Mouse (Mus musculus): ENCODE results near the gene Dnajb2. TPM values are rescaled to one million over a fixed set of nuclear protein-coding genes. Genes with fewer than 3 reads are reported as not detected.

Gene Dnajb2
- 44.5 and 49.5 TPM in 2 replicates for polyA plus RNA-seq (2015; fragmentation: Nextera tagmentation; extraction: Ambion mirVana)

- peaks cover 13% of the 10 kb centered on the region for H3K4me1 ChIP-seq
- peak; percentile 83 for ATAC-seq (ENCODE audit: insufficient number of reproducible peaks, low FRiP score, low TSS enrichment, low read depth)
- H3K9me3 ChIP-seq = no peaks in the 10 kb centered on the region
- H3K36me3 ChIP-seq = peaks cover 17% of the 10 kb centered on the region
- H3K27me3 ChIP-seq = no peaks in the 10 kb centered on the region
- H3K4me3 ChIP-seq = peak within 1 kb of the TSS; percentile 80
- under 1% methylated on average over 61 of the region's 64 CpGs for WGBS
- peak within 1 kb of the TSS; percentile 92 for H3K4me2 ChIP-seq
- peak within 1 kb of the TSS; percentile 75 for H3K9ac ChIP-seq
- H3K27ac ChIP-seq = peak within 1 kb of the TSS; percentile 88
Observed at GRCm38 (mm10) chr1:75236117-75237050, at the start of gene Dnajb2. TSS of gene Dnajb2 (plus strand) at chr1:75236406.

- no peaks in the 10 kb centered on the region for H3K9me3 ChIP-seq
- H3K4me3 ChIP-seq = no peak overlapping the region
- H3K4me2 ChIP-seq = no peak overlapping the region
- ATAC-seq (ENCODE audit: insufficient number of reproducible peaks, low FRiP score, low TSS enrichment, low read depth) = no peak
- no peak overlapping the region for H3K27ac ChIP-seq
- H3K36me3 ChIP-seq = peaks cover 60% of the 10 kb centered on the region
- peaks cover 14% of the 10 kb centered on the region for H3K4me1 ChIP-seq
- no peak overlapping the region for H3K9ac ChIP-seq
- H3K27me3 ChIP-seq = no peaks in the 10 kb centered on the region
Observed at GRCm38 (mm10) chr1:75187126-75187525, 49.1 kb upstream of the Dnajb2 start.

GRCm38 (mm10) chr1:75187914-75188483 is 48.2 kb upstream of the Dnajb2 start:
- H3K4me3 ChIP-seq = no peak overlapping the region
- no peak overlapping the region for H3K27ac ChIP-seq
- H3K4me2 ChIP-seq = no peak overlapping the region
- H3K36me3 ChIP-seq = peaks cover 52% of the 10 kb centered on the region
- 84% methylated on average over 2 of the region's 2 CpGs for WGBS
- no peak for ATAC-seq (ENCODE audit: insufficient number of reproducible peaks, low FRiP score, low TSS enrichment, low read depth)
- peaks cover 16% of the 10 kb centered on the region for H3K4me1 ChIP-seq
- no peak overlapping the region for H3K9ac ChIP-seq
- no peaks in the 10 kb centered on the region for H3K9me3 ChIP-seq
- H3K27me3 ChIP-seq = no peaks in the 10 kb centered on the region

- Histone ChIP-seq H3K4me3 (no peak overlapping the region), H3K36me3 (peaks cover 38% of the 10 kb centered on the region), H3K4me1 (peaks cover 22% of the 10 kb centered on the region), H3K9me3 (no peaks in the 10 kb centered on the region), H3K9ac (no peak overlapping the region), H3K4me2 (peak overlapping the region; percentile 86; the same call in 1 of the 2 replicates), H3K27me3 (no peaks in the 10 kb centered on the region), H3K27ac (no peak overlapping the region)
- WGBS = 57% methylated on average over 2 of the region's 2 CpGs
- ATAC-seq (ENCODE audit: insufficient number of reproducible peaks, low FRiP score, low TSS enrichment, low read depth) = no peak
Observed at GRCm38 (mm10) chr1:75190577-75190976, 45.6 kb upstream of the Dnajb2 start.

- no peak for ATAC-seq (ENCODE audit: insufficient number of reproducible peaks, low FRiP score, low TSS enrichment, low read depth)
- no peaks in the 10 kb centered on the region for H3K9me3 ChIP-seq
- peak overlapping the region; percentile 94 for H3K27ac ChIP-seq
- peaks cover 38% of the 10 kb centered on the region for H3K36me3 ChIP-seq
- H3K9ac ChIP-seq = peak overlapping the region; percentile 85
- H3K4me3 ChIP-seq = peak overlapping the region; percentile 79
- no peaks in the 10 kb centered on the region for H3K27me3 ChIP-seq
- WGBS = 38% methylated on average over 5 of the region's 5 CpGs
- H3K4me1 ChIP-seq = peaks cover 22% of the 10 kb centered on the region
- H3K4me2 ChIP-seq = peak overlapping the region; percentile 86
Observed at GRCm38 (mm10) chr1:75191258-75191621, 45.0 kb upstream of the Dnajb2 start.

- Histone ChIP-seq H3K36me3 (peaks cover 38% of the 10 kb centered on the region), H3K4me3 (peak within 1 kb of the TSS; percentile 79), H3K27me3 (no peaks in the 10 kb centered on the region), H3K4me2 (peak within 1 kb of the TSS; percentile 86), H3K27ac (peak within 1 kb of the TSS; percentile 94), H3K9ac (peak within 1 kb of the TSS; percentile 85), H3K9me3 (no peaks in the 10 kb centered on the region), H3K4me1 (peaks cover 22% of the 10 kb centered on the region)
- under 1% methylated on average over 55 of the region's 56 CpGs for WGBS
- peak; percentile 98 for ATAC-seq (ENCODE audit: insufficient number of reproducible peaks, low FRiP score, low TSS enrichment, low read depth)
Observed at GRCm38 (mm10) chr1:75191622-75192402, 44.4 kb upstream of the Dnajb2 start, which contains the start of the genes Ankzf1 and Atg9a. TSS of gene Ankzf1 (plus strand) at chr1:75192151. TSS of gene Atg9a (minus strand) at chr1:75192196.

- Histone ChIP-seq H3K27ac (peak overlapping the region; percentile 94), H3K9me3 (no peaks in the 10 kb centered on the region), H3K36me3 (peaks cover 36% of the 10 kb centered on the region), H3K27me3 (no peaks in the 10 kb centered on the region), H3K4me3 (peak overlapping the region; percentile 79), H3K4me1 (peaks cover 22% of the 10 kb centered on the region), H3K4me2 (peak overlapping the region; percentile 86), H3K9ac (peak overlapping the region; percentile 85)
- ATAC-seq (ENCODE audit: insufficient number of reproducible peaks, low FRiP score, low TSS enrichment, low read depth) = no peak
- WGBS = under 1% methylated on average over 19 of the region's 19 CpGs
Observed at GRCm38 (mm10) chr1:75192452-75192851, 43.8 kb upstream of the Dnajb2 start.

- no peak overlapping the region for H3K4me3 ChIP-seq
- 92% methylated on average over 1 of the region's 1 CpGs for WGBS
- no peak overlapping the region for H3K27ac ChIP-seq
- no peaks in the 10 kb centered on the region for H3K9me3 ChIP-seq
- no peaks in the 10 kb centered on the region for H3K27me3 ChIP-seq
- no peak for ATAC-seq (ENCODE audit: insufficient number of reproducible peaks, low FRiP score, low TSS enrichment, low read depth)
- peaks cover 52% of the 10 kb centered on the region for H3K36me3 ChIP-seq
- no peak overlapping the region for H3K9ac ChIP-seq
- no peaks in the 10 kb centered on the region for H3K4me1 ChIP-seq
- H3K4me2 ChIP-seq = no peak overlapping the region
Observed at GRCm38 (mm10) chr1:75201236-75201635, 35.0 kb upstream of the Dnajb2 start.

GRCm38 (mm10) chr1:75208967-75209678 is 27.1 kb upstream of the Dnajb2 start:
- Histone ChIP-seq H3K4me1 (peaks cover 40% of the 10 kb centered on the region), H3K27me3 (no peaks in the 10 kb centered on the region), H3K9me3 (no peaks in the 10 kb centered on the region), H3K36me3 (peaks cover 24% of the 10 kb centered on the region), H3K4me3 (peak overlapping the region; percentile 51), H3K27ac (peak overlapping the region; percentile 74), H3K4me2 (peak overlapping the region; percentile 85), H3K9ac (peak overlapping the region; percentile 55)
- 9% methylated on average over 34 of the region's 34 CpGs for WGBS
- ATAC-seq (ENCODE audit: insufficient number of reproducible peaks, low FRiP score, low TSS enrichment, low read depth) = no peak

GRCm38 (mm10) chr1:75210136-75211087 is 25.8 kb upstream of the Dnajb2 start, which contains the start of the genes Glb1l and Stk16:
TSS of gene Glb1l (minus strand) at chr1:75210813.
TSS of gene Stk16 (plus strand) at chr1:75210838.
- Histone ChIP-seq H3K9me3 (no peaks in the 10 kb centered on the region), H3K27me3 (no peaks in the 10 kb centered on the region), H3K4me3 (peak within 1 kb of the TSS; percentile 86), H3K36me3 (peaks cover 37% of the 10 kb centered on the region), H3K9ac (peak within 1 kb of the TSS; percentile 96), H3K4me1 (peaks cover 40% of the 10 kb centered on the region), H3K4me2 (peak within 1 kb of the TSS; percentile 85), H3K27ac (peak within 1 kb of the TSS; percentile 65)
- WGBS = 5% methylated on average over 42 of the region's 42 CpGs
- ATAC-seq (ENCODE audit: insufficient number of reproducible peaks, low FRiP score, low TSS enrichment, low read depth) = peak; percentile 88
